Mouse (Mus musculus): Measurements from ENCODE around the gene Atxn10.

Atxn10 gene

DNA sequence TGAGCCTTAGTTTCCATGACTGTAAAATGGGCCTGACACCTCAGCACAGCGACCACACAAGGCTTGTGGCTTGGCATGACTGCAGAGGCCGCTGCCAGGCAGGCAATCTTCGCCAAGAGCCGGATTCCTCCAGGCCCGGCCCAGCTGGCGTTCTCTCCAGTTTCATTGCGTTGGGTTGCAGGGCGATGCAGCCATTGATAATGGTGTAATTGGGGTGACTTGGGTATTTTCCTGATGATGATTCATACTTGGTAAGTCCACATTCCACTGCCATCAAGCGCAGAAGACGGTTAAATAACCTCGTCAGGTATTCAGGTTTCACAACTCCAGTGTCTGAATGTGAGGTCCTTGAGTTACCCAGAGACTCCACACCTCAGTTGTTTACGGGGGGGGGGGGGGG, 143.3 kb downstream of the Atxn10 start:
- no peak for DNase-seq

DNA sequence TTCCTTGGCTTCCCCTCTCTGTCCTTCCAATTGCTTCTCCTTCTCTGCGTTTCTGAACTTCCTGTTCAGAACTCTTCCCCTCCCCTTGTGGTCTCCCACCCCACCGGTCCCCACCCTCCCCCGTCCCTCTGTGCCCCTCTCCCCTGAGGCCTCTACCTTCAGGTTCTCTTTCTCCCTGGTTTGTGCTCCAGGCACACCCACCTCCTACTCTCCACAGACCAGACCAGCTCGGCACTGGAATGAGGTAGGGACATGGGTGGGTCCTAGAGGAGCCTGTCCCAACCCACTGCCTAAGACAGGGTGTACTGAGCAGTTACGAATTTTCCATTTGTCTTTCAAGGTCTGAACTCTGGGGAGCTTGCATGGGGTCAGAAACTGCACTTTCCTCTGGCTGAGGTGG, 143.9 kb downstream of the Atxn10 start:
- DNase-seq, result no peak

DNA sequence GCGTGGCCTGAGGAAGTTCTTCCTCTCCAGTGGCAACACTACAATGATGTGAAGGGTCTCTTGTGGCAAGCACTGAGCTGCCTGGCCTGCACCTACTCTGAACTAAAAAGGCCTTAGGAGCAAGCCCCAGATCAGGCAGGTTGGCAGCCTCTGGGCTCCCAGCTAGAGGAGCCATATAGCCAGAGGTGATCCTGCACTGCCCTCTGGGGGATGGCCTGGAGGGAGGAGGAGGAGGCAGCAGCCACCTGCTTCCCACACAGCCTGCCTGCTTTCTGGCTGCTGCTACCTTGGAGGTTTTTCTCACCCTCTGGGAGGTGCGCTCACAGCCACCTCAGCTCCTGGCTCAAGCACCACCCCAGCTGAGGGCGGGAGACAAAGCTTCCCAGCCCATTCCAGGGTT, 144.6 kb downstream of the Atxn10 start:
- DNase-seq, result no peak

DNA sequence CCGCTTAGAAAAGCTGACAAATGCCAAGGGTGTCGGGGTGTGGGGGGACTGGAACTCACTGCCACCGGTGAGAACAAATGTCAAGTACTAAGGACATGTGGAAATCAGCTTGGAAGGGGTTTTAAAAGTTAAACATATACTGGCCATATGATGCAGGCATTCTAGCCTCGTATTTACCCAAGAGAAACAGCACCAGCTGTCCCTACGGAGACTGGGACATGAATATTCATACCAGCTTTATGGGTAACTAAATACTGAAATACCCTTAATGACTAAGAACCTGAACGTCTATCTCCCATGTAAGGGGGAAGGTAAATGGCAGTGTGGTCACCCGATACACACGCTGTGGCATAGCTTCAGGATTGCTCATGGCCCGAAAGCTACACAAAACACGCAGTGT, 152.9 kb downstream of the Atxn10 start:
- no peak for DNase-seq

DNA sequence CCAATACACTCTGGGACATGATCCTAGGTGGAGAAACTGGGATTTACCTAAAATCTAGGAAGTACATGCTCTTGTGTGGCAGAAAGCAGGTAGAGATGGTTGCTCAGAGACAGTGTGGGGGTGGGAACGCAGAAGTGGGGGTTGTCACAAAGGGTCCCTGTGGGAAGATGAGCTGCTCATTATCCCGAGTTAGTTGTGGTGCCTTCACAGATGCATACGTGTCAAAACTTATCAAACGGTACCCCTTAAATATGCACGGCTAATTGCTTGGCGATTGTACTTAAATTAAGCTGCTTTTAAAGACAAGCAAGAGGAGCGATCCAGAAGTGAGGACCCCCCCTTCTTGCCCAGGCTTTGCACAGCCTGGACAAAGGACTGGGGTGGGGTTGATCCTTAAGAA, 153.7 kb downstream of the Atxn10 start:
- no peak for DNase-seq

DNA sequence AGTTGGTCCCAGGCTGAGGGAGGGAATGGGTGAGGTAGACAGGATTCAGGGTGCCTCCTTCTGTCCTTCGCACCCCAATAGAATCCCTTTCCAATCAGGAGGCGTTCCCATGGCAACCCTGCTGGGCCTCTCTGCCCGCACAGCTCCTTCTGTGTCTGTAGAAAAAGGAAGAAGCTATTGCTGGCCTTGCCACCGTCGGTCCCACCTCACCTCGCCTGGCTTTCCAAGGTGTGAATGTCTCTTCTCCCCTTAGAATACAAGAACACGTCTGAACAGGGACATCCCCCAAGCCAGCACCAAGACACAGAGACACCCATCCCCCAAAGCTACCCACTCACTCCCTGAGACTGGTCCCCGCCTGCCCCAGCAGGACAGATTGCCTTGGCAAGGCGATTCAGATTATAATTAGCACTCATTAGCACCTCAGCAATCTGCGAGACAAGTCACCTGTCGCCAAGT, 158.1 kb downstream of the Atxn10 start:
- peak; percentile 86 for DNase-seq

DNA sequence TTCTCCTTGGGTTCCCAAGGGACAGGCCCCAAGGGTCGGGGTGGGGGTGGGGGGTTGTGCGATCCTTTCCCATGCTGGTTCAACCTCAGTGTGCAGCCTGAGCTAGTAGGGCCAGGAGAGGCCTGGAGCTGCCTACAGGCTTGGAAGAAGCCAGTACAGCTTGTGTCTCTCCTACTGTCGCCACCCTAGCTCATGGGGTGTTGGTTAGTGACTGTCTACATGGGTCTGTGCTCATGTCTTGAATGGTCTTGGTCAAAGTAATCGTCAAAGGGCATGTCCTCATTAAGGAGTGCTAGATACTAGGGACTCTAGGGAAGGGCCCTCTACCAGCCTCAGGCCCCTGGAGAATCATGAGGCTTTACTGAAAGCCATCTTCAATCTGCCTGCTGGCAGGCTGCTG, 161.5 kb downstream of the Atxn10 start:
- no peak for DNase-seq

DNA sequence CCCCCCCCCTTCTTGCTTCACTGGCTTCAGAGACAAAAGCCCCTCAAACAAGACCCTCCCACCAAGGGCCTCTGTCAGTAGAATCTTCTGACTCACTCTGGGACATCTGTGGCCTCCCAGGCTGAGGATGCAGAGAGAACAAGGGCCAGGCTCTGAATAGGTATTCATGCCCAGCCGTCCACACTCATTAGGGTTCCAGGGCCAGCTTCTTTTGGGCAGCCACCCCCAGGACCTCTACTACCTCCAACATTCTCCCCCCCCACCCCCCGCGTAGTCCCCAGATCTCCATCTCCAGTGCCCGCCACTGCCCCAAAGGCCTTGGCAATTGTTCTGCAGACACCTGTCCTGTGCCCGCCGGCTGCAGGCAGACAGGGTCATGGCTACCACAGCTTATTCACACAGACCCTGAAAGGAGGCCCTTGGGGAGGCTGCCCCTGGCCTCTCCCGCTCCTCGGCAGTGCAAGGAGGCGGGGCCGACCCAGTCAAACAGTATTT, 162.0 kb downstream of the Atxn10 start:
- no peak for DNase-seq

DNA sequence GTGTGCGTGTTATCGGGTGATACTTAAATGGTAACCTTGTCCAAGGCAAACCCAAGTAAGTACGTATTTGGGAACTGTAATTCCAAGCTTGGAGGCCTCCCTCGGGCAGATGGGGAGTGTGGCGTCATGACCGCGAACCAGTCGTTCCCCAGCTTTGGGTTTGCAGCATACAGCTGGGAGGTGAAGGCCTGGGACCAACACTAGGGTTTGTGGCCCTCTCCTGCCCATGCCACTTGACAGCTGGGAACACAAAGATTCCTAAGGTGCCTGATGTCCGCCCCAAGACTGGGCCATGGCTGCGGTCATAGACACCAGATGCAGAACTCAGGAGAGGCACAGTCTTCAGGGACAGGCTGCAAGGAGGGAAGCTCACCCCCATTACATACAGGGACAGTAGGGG, 164.2 kb downstream of the Atxn10 start:
- no peak for DNase-seq

DNA sequence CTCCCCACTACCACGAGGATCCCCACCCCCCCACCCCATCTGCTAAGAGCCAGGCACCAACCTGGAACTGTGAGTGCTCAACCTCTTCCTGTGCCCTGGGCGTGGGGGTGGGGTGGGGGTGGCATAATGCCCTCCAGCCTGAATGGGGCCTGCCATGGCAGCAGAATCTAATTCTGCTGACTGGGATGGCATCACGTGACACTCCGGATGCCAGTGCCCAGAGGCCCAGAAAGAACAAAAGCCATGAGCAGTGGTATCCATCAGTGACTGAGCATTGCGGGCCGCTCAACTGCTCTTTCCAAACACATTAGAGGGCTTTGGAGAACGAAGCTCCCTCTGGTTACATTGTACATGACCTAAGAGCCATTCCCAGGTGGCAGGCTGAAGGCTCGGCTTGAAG, 167.1 kb downstream of the Atxn10 start, which contains the start of gene 7530416G11Rik:
Gene 7530416G11Rik, minus strand, starts transcription at position 101 of the 400 bp plus-strand sequence.
- DNase-seq, result no peak

DNA sequence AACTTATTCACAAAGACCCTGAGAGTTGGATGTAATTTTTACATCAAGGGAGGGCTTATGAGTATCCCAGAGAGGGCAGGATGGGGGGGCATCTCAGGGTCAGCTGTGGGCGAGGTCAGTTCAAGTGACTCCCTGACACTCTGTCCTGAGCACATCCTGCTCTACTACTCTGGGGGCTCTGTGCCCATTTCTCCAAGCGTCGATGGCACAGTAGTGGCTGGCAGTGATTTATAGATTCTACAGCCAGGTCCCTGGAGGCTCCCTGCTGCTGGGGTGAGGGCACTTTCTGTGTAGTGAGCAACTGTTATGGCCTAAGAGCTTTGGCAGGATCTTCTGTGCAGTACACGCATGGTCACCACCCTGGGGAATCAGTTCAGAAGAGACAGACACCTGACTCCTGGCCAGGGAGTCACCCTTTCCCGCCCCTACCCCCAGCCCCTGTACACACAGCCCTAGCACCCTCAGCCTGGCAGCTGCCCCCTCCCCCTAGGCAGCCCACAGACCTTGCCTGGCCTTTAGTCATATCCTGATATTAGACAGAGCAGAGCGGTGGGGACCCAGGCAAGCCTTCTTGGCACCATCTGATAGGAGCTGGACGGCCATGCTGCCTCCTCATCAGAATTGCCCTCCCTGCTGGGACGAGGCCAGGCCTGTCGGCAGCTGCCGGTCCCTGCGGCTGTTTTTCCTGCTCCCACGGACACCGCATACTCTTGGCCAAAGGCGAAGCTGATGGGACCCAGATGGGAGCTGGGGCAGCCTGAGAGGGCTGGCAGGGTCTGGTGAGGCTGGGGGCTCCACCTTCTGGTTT, 169.3 kb downstream of the Atxn10 start:
- DNase-seq, result peak; percentile 24

DNA sequence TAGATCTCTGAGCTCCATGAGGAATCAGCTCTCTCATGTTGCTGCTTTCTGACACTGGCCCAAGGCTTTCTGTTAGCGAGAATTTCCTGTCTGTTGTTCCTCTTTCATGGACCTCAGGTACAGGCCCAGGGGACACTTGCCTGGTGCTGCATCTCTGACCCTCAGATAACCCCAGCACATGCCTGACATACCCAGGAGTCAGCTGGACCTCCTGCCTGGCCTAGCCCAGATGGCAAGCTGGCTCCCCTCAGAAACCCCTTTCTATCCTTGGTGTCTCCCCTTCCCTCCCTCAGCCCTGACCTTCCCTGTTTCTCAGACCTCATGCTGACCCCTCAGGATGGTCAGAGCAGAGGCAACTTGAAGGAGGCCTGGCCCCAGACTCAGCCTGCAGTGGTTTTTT, 170.6 kb downstream of the Atxn10 start:
- no peak for DNase-seq

DNA sequence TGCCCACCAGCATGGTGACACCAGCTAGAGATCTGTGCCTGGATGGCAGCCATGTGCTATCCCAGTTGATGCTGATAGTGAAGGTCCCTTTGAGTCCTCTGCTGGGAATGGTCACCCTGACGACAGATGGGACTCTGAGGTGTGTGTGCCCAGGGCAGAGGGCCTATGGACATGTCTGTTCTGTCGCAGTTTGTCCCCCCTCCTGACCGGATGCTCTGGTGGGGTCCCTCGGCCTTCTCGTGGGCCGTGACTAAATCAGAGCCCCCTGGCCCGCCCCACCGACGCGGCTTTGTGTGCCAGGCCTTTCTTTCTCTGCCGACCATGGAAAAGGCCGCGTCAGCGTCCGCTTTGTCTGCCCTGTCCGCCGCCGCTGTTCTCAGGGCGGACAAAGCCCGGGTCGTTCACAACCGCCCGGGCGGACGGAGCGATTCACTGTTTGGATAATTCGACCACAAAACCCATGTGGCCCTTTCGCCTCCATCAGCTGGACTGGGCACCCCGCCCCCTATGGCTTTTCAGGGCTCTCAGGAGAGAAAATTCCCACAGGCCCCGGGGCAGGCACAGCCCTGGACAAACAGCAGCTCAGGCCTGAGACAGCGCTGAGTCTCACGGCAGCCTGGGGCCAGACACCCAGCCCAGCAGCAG, 171.4 kb downstream of the Atxn10 start:
- DNase-seq, result no peak

All from layer of hippocampus, adult 9-11 months (tissue).